Mouse (Mus musculus) heart, embryonic 11.5 days (tissue): ENCODE data around the gene Ppia. TPM values are rescaled to one million over a fixed set of nuclear protein-coding genes. Genes with fewer than 3 reads are reported as not detected.

Experiments used
- ATAC-seq: fragments of 200-750 bp; cut with Nextera tagmentation; replicated peaks from 2 replicates; pipeline ENCODE4 v1.8.0; 2017; ENCODE audit warnings: moderate library complexity; ENCODE audit not compliant: insufficient number of reproducible peaks, low FRiP score, low TSS enrichment
- H3K27ac ChIP-seq: fragments of 300-500 bp; sonication (generic); 2 replicates; pipeline ENCODE4 v1.5.1; 2014; ENCODE audit warnings: mild to moderate bottlenecking, low read depth, low read length
- H3K27me3 ChIP-seq: fragments of 300-500 bp; sonication (generic); 2 replicates; pipeline ENCODE4 v1.6.1; 2014; ENCODE audit warnings: mild to moderate bottlenecking, low read length, mixed read lengths; ENCODE audit not compliant: control insufficient read depth, insufficient read depth
- H3K36me3 ChIP-seq: fragments of 300-500 bp; sonication (generic); 2 replicates; pipeline ENCODE4 v1.6.1; 2014; ENCODE audit warnings: mild to moderate bottlenecking, low read length, moderate library complexity, mixed read lengths; ENCODE audit not compliant: control insufficient read depth, insufficient read depth
- H3K4me1 ChIP-seq: fragments of 300-500 bp; sonication (generic); 2 replicates; pipeline ENCODE4 v1.6.1; 2014; ENCODE audit warnings: low read length; ENCODE audit not compliant: control insufficient read depth, insufficient read depth
- H3K4me2 ChIP-seq: fragments of 300-500 bp; sonication (generic); 2 replicates; pipeline ENCODE4 v1.6.1; 2014; ENCODE audit warnings: mild to moderate bottlenecking, moderate library complexity
- H3K4me3 ChIP-seq: fragments of 300-500 bp; sonication (generic); 2 replicates; pipeline ENCODE4 v1.5.1; 2014; ENCODE audit warnings: low read depth, low read length
- H3K9ac ChIP-seq: fragments of 300-500 bp; sonication (generic); 2 replicates; pipeline ENCODE4 v1.6.1; 2014; ENCODE audit warnings: mild to moderate bottlenecking, low read depth, low read length, moderate library complexity
- H3K9me3 ChIP-seq: fragments of 300-500 bp; sonication (generic); replicated peaks from 2 replicates; pipeline ENCODE4 v1.6.1; 2016; ENCODE audit warnings: low read length; ENCODE audit not compliant: control insufficient read depth
- WGBS: fragments of 180-500 bp; shearing (Covaris S2); extraction: QIAGEN DNeasy Blood & Tissue Kit; methylation state at CpG from one replicate; pipeline ENCODE4 v1.1.7; 2014; ENCODE audit not compliant: insufficient replicate concordance; 5-methylcytosine and 5-hydroxymethylcytosine counted together
- microRNA-seq: library from miRNA; unstranded; fragments of <30 nt; microRNA quantifications from one replicate; pipeline ENCODE4, GENCODE M21; 2016; ENCODE audit warnings: borderline number of aligned reads
- polyA plus RNA-seq: library from polyadenylated mRNA; unstranded; fragments of >200 nt; fragmentation: Nextera tagmentation; extraction: Ambion mirVana; gene quantifications from 2 replicates; pipeline ENCODE4 v1.2.1, GENCODE M21; 2014

Ppia gene
- polyA plus RNA-seq, 1 experiment from 2014 or later: 4,598 TPM

DNA sequence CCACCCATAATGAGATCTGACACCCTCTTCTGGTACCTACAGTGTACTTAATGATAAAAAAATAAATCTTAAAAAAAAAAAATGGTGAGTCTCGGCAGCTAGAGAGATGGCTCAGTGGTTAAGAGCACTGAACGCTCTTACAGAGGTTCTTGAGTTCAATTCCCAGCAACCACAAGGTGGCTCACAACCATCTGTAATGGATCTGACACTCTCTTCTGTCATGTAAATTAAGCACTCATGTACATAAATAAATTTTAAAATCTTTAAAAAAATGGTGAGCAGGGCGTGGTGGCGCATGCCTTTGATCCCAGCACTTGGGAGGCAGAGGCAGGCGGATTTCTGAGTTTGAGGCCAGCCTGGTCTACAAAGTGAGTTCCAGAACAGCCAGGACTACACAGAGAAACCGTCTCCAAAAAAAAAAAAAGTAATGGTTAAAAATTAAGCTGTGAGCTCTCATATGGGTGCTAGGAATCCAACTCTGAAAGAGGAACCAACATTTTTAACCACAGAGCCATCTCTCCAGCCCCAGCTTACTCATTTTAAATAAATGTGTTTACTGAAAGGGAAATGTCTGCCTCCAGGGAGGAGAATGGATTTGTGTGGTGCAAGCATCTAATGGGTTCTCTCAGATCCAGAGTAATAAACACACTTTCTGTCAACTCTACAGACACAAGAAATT is 48.1 kb downstream of the Ppia start:
- H3K4me2 ChIP-seq: no peak overlapping the region
- ATAC-seq: no peak
- H3K9me3 ChIP-seq: no peaks in the 10 kb centered on the region
- H3K36me3 ChIP-seq: peaks cover 11% of the 10 kb centered on the region; the same call in 1 of the 2 replicates
- 89% methylated on average over 6 of the region's 6 CpGs for WGBS
- H3K9ac ChIP-seq: no peak overlapping the region
- no peaks in the 10 kb centered on the region for H3K27me3 ChIP-seq
- no peak overlapping the region for H3K27ac ChIP-seq
- no peak overlapping the region for H3K4me3 ChIP-seq
- no peaks in the 10 kb centered on the region for H3K4me1 ChIP-seq

DNA sequence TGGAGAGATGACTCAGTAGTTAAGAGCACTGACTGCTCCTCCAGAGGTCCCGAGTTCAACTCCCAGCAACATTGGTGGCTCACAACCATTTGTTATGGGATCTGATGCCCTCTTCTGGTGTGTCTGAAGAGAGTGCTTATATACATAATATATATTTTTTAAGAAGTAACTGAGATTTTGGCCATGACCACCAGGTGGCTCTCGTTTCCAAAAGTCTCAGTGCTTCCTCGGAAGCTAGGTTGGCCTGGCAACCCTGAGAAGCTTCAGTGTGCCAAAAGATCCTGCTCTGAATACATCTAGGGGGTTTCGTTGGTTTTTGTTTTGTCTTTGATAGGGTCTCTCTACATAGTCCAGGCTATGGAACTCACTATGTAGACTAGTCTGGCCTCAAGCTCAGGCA is 49.9 kb downstream of the Ppia start:
- no peak overlapping the region for H3K9ac ChIP-seq
- WGBS: 24% methylated on average over 4 of the region's 4 CpGs
- no peaks in the 10 kb centered on the region for H3K9me3 ChIP-seq
- peaks cover 4% of the 10 kb centered on the region; the same call in 1 of the 2 replicates for H3K4me1 ChIP-seq
- peaks cover 11% of the 10 kb centered on the region; the same call in 1 of the 2 replicates for H3K36me3 ChIP-seq
- no peaks in the 10 kb centered on the region for H3K27me3 ChIP-seq
- no peak overlapping the region for H3K27ac ChIP-seq
- no peak overlapping the region for H3K4me2 ChIP-seq
- no peak for ATAC-seq
- H3K4me3 ChIP-seq: no peak overlapping the region

DNA sequence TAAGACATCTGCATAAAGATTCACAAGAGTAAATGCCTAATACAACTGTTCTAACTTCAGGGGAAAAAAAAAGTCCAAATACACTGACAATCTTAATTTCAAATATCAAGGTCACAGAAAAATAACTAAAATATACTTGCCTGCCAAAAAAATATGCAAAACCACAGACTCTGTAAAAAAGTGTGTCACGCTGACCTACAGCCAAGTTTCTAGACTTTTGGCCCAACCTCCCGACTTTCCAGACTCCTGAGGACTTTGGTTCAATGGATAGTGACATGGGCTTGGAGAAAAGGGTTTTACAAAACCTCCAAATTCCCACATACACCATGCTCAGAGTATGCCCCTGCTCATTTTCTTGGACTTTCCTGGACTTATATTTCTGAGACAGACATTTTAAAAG is 53.3 kb downstream of the Ppia start:
- H3K27me3 ChIP-seq: no peaks in the 10 kb centered on the region
- H3K4me3 ChIP-seq: no peak overlapping the region
- H3K9ac ChIP-seq: no peak overlapping the region
- H3K4me2 ChIP-seq: no peak overlapping the region
- H3K27ac ChIP-seq: no peak overlapping the region
- H3K36me3 ChIP-seq: peaks cover 11% of the 10 kb centered on the region; the same call in 1 of the 2 replicates
- no peaks in the 10 kb centered on the region for H3K9me3 ChIP-seq
- 87% methylated on average over 2 of the region's 2 CpGs for WGBS
- H3K4me1 ChIP-seq: peaks cover 14% of the 10 kb centered on the region
- ATAC-seq: no peak

Small RNAs within 50 kb of the gene (microRNA-seq; reads per million reads assigned to microRNA genes)
- gene Mir7651: 0.41 reads per million

Other genes with a start within 250 kb of the Ppia start
- gene A730071L15Rik, start 215.4 kb upstream of the Ppia start, polyA plus RNA-seq: 0.28 and 0.84 TPM in 2 replicates
- 28.8 and 33.7 TPM in 2 replicates for gene Nudcd3, start 215.0 kb upstream of the Ppia start, polyA plus RNA-seq
- gene Npc1l1, start 185.3 kb upstream of the Ppia start, polyA plus RNA-seq: not detected in 2 replicates
- gene Ddx56, start 147.7 kb upstream of the Ppia start, polyA plus RNA-seq: 69.5 and 71.7 TPM in 2 replicates
- 92.0 and 94.3 TPM in 2 replicates for gene Tmed4, start 140.6 kb upstream of the Ppia start, polyA plus RNA-seq
- gene Ogdh, start 123.8 kb upstream of the Ppia start, polyA plus RNA-seq: 201 and 244 TPM in 2 replicates
- 6.8 and 7.9 TPM in 2 replicates for gene Zmiz2, start 26.4 kb upstream of the Ppia start, polyA plus RNA-seq
- 353 and 356 TPM in 2 replicates for gene H2afv, start 29.0 kb downstream of the Ppia start, polyA plus RNA-seq
- 22.3 and 25.5 TPM in 2 replicates for gene Purb, start 60.5 kb downstream of the Ppia start, polyA plus RNA-seq
- 0.72 and 0.90 TPM in 2 replicates for gene Myo1g, start 105.5 kb downstream of the Ppia start, polyA plus RNA-seq
- gene Ccm2, start 131.4 kb downstream of the Ppia start, polyA plus RNA-seq: 62.9 and 67.9 TPM in 2 replicates
- gene Nacad, start 190.6 kb downstream of the Ppia start, polyA plus RNA-seq: 1.3 TPM in 2 replicates
- 43.7 and 45.8 TPM in 2 replicates for gene Tbrg4, start 210.6 kb downstream of the Ppia start, polyA plus RNA-seq
- not detected in 2 replicates for gene Wap, start 223.2 kb downstream of the Ppia start, polyA plus RNA-seq
- 1.4 and 1.7 TPM in 2 replicates for gene Ramp3, start 243.1 kb downstream of the Ppia start, polyA plus RNA-seq